Mouse (Mus musculus) mature B cell (primary cell): ENCODE results near the gene Rgs6.

Experiments used
- in situ Hi-C: fragments of 300-500 bp; cut with MboI; formaldehyde crosslinking; loops from 2 replicates; pipeline ENCODE4 v1.14.3; 2019

Gene Rgs6

GRCm38 (mm10) chr12:83037798-83038560, 449.9 kb downstream of the Rgs6 start:
- in situ Hi-C loops: no loop called here

DNA sequence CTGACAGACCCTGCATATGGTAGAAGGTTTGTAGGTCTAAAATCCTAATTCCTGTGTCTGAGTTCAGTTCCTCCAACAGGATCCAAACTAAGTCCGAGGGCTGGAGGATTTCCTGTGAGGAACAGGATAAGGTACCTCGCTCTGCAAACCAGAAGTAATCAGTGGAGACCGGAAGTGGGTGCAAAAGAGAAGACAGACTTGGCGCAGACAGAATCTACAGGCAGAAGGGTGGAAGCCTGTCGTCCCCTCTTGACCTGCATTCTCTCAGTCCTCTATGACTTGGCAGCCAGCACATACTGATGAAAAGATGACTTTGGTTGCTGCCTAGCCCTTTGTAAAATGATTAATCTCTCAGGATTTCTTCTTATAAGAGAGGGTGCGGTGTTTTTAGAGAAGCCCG, 450.7 kb downstream of the Rgs6 start:
- in situ Hi-C loops: no loop called here

- in situ Hi-C loops: no loop called here
Measured at GRCm38 (mm10) chr12:83039859-83040258, 451.8 kb downstream of the Rgs6 start.

DNA sequence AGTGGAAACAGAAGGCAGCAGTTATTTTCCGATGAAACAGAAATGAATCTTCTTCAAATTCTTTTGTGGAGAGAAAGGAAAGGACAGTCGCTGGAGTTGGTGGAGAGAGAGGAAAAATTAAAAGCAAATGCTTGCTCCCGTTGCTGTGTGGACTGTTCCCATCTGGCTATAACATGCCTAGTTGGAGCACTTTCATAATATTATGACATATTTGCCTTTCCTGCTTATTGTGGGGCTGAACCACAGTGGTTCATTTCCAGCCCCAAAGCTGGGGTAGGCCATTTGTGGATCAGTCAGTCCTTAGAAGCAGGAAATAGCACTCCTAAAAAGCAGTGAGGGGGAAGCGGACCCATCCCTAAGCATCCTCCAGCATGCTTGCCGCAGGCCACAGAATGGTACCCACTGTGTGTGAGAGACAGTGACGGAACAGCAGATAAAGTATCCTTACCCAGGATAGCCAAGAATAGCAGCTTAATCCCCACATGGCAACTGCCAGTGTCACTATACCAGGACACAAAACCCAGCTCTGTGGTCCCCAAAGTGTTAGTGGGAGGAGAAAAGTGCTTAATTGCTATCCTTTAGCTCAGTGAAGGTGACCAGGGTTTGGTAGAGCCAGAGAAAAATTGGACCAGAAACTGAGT, 456.0 kb downstream of the Rgs6 start:
- in situ Hi-C loops: no loop called here

DNA sequence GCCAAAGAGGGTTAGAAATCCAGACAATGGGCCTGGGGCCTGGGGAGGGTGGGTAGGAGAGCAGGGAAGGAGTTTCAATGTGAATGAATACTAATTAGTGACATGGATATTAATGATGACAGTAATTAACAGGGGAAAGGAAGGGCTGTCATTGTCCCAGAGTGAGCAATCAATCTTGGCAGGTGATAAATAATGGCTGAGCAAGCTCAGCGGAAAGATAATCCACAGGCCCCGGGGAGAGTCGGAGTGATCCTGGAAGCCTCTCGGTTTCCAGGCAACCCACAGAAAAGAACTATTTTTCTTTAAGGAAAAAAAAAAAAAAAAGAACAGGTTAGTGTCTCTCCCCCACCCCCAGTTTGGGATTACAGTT, 456.5 kb downstream of the Rgs6 start:
- in situ Hi-C loops: no loop called here

DNA sequence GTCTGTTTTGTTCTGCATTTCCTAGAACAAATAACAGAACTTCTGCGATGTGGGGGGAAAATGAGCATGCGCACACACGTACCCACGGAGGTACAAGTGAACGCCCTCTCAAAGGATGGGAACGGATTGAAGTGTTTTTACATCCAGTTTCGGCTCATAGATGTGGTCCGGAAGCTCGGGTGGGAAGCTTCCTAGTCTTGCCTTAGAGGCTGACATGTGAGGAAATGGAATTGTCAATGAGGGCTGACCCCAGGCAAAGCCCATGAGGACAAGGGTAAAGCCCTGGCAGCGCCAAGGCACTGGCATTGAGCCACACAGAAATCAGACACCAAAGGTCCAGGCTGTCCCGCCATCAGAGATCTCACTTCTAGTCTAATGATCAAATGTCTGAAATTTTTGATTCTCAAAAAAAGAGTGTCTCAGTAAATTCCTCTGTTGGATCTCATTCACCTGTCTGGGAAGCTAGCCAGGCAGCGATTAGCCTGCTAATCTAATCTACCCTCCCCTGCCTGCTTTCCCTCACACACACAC, 457.0 kb downstream of the Rgs6 start:
- in situ Hi-C loops: no loop called here

- in situ Hi-C loops: no loop called here
Measured at GRCm38 (mm10) chr12:83046734-83047133, 458.6 kb downstream of the Rgs6 start.

- in situ Hi-C loops: no loop called here
Measured at GRCm38 (mm10) chr12:83047710-83048109, 459.6 kb downstream of the Rgs6 start.

DNA sequence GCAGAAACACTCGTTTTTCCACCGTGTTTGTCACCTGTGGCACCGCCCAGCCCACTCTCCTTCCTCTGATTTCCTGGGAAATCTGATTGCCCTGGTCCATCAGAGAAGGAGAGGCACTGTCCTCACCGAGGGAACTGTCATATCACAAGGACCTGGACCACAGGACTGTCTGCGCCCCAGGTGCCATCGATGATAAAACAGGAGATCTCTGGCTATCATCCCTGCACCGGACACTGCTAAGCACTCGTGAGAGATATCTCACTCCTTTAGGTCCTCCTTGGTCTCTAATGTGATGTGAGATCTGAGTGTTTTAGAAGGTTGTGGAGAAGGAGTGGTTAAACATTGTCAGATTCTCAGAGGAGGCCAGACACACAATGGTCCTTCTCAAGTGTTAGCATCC, 462.4 kb downstream of the Rgs6 start:
- in situ Hi-C loops: no loop called here

DNA sequence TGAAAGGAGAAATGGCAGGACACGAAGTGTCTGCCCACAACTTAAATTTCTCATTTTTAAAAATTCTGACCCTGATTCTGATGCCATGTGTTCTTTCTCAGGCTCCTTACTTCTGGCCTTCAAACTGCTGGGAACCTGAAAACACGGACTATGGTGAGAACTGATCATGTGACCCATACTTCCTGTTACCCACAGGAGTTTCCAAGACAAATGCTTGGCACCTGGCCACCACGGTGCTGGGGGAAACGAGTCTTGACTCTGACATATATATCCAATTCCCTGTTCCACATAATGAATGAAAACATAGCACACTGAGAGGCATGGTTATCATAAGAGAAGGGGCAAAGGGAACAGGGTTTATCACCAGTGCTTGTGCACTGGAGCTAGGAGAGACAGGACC, 464.3 kb downstream of the Rgs6 start:
- in situ Hi-C loops: no loop called here

DNA sequence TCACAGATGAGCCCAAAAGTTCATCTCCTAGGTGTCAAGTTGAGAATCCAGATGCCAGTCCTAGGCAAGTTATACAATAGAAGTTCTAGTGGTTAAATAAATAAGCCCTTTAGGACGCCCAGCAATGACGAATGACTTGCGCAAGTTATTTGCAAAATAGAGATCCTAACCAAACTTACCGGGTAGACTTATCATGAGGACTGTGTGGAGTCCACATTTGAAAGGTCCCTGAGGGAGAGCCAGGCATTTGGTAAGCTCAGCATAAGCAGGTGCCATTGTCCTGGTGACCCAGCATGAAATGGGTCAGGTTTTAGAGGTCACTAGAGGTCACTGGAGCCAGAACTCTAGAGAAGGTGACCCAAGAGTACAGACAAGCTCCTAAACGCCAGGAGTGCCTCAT, 467.6 kb downstream of the Rgs6 start:
- in situ Hi-C loops: no loop called here

DNA sequence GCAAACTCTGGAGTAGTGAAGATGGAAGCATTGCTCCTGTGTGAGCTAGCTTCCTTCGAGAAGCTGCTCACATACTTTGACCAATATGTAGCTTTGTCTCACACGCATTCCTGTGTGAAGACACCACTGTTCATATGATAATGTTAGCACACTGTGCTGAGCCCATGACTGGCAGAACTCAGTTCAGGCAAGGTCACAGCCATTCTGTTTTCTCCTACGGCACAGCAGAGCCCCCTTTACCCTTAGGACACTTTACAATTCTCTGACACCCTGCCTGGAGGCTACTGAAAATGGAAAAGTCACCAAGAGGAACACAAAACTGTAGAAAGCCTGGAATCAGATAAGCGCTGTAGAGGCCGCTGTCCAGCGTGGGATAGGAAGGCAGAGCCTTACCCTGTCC, 478.3 kb downstream of the Rgs6 start:
- in situ Hi-C loops: no loop called here

DNA sequence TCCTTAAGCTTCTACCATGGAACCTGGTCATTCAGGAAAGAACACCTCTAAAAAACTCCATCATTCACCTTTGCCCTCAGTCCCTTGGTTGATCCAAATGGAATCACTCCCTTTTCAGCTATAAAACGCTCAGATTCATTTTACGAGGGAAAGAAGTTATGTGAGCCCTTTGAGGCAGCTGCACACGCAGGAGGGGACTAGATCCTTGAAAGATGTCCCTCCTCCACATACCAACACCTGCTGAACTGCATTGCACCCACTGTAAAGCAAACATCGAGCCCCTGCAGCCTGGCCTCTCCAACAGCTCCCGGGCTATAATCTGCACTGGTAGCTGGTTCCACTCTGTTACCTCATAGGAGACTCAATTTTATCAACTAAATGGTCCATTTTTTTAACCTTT, 482.8 kb downstream of the Rgs6 start:
- in situ Hi-C loops: no loop called here

- in situ Hi-C loops: no loop called here
Measured at GRCm38 (mm10) chr12:83072181-83072887, 484.2 kb downstream of the Rgs6 start.

- in situ Hi-C loops: no loop called here
Measured at GRCm38 (mm10) chr12:83072951-83073878, 485.1 kb downstream of the Rgs6 start.

DNA sequence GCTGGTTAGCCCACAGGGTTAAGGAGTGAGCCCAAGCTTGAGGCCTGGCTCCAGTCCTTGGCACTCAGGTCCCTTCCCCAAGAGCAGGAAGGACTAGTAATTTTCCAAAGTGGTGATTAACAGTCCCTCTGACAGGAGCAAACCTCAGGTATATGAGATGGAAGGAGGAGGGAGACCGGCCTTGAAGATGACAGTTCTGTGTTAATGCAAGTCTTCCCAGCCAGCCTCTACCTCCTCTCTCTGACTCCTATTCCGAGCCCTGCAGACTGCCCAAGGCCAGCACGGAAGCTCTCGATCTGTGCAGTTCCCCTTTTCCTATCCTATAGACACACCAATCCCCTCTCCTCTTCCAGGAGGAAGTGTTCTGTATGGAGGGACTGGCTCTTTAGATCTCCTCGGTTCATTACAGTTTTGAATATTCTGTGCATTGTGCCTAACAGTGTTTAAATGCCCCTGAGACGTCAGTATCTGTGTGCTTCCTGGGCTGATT, 485.8 kb downstream of the Rgs6 start:
- in situ Hi-C loops: no loop called here

DNA sequence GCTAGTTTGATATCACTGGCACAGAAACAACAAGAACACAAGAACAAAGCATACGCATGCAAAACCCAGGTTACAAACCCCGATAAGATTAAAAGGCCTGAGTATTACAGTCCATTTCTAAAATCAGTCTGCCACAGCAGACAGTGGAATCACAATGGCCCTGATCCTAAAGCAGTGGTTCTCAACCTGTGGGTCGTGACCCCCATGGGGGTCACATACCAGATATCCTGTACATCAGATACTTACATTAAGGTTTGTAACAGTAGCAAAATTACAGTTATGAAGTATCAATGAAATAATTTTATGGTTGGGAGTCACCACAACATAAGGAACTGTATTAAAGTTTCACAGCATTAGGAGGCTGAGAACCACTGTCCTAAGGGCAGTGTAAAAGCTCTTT, 488.1 kb downstream of the Rgs6 start:
- in situ Hi-C loops: no loop called here

DNA sequence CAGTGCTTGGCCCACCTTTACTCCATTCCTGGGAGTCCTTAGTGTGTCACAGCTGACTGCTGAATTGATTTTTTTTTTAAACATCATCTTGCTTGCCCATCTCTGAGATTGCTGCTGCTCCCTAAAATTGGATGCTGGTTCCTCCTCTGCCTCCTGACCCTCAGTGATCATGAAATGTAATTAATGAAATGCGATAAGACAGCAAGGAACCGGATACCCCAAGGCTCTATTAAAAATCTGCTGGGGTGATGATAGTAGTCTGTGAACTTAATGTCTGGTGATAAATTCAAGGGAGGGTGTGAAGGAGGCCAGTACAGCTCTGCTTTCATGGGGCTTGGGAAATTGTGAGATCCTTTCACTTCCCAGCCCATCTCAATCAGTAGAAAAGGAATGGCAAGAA, 489.4 kb downstream of the Rgs6 start:
- in situ Hi-C loops: no loop called here

DNA sequence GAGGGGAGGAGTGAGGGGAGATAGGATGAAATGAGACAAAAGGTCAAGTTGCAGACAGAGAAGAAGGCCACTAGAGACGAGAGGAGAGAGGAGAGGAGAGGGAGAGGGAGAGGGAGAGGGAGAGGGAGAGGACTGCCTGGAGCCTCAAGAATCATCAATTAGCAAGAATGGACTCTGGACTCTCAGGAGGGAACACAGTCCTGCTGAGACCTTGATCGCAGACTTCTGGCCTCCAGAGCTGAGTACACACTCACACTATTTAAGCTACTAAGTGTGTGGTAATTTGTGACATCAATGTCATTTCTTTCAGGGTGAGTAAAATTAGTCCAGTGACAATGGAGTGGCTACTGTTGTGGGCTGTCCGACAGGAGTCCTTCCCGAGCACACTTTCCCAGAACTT, 495.3 kb downstream of the Rgs6 start:
- in situ Hi-C loops: no loop called here

- in situ Hi-C loops: no loop called here
Measured at GRCm38 (mm10) chr12:83084614-83085013, 496.5 kb downstream of the Rgs6 start.

- in situ Hi-C loops: no loop called here
Measured at GRCm38 (mm10) chr12:83087010-83087409, 498.9 kb downstream of the Rgs6 start.

- in situ Hi-C loops: no loop called here
Measured at GRCm38 (mm10) chr12:83087555-83087954, 499.5 kb downstream of the Rgs6 start.
